Mouse (Mus musculus) lung, postnatal 4 days (tissue): ENCODE results near the gene Traf7.

ENCODE experiments used
- DNase-seq, 2 experiments: peaks; one replicate each; pipeline ENCODE4 v3.0.0; 2021

Traf7 gene

GRCm38 (mm10) chr17:24506332-24507070 is 21.2 kb downstream of the Traf7 start:
- DNase-seq, result no peak

GRCm38 (mm10) chr17:24505286-24505955 is 22.3 kb downstream of the Traf7 start:
- DNase-seq, result no peak

GRCm38 (mm10) chr17:24504085-24504484 is 23.7 kb downstream of the Traf7 start:
- no peak for DNase-seq

- peak in 1 of 2 experiments; percentile 34 for DNase-seq
These were observed 25.5 kb downstream of the Traf7 start for GRCm38 (mm10) chr17:24502208-24502607.

GRCm38 (mm10) chr17:24496026-24496425 is 31.7 kb downstream of the Traf7 start:
- DNase-seq, result no peak

- DNase-seq, result no peak
These were observed 32.3 kb downstream of the Traf7 start for GRCm38 (mm10) chr17:24495443-24495842.

- peak in 1 of 2 experiments; percentile 68 for DNase-seq
These were observed 33.0 kb downstream of the Traf7 start for GRCm38 (mm10) chr17:24494627-24495335.

GRCm38 (mm10) chr17:24490399-24490798 is 37.3 kb downstream of the Traf7 start:
- no peak for DNase-seq

- peak in 1 of 2 experiments; percentile 17 for DNase-seq
These were observed 38.3 kb downstream of the Traf7 start for GRCm38 (mm10) chr17:24489265-24490030.

GRCm38 (mm10) chr17:24488662-24489264 is 39.0 kb downstream of the Traf7 start:
- peak in 1 of 2 experiments; percentile 31 for DNase-seq

- peak; percentile 34 to 43 for DNase-seq
These were observed 39.5 kb downstream of the Traf7 start, which contains the start of gene Caskin1 for GRCm38 (mm10) chr17:24488186-24488661. Caskin1 (plus strand) TSS chr17:24488601.

GRCm38 (mm10) chr17:24485090-24485860 is 42.5 kb downstream of the Traf7 start:
- DNase-seq, result peak in 1 of 2 experiments; percentile 53

- DNase-seq, result no peak
These were observed 44.2 kb downstream of the Traf7 start for GRCm38 (mm10) chr17:24483495-24483894.

- DNase-seq, result no peak
These were observed 46.5 kb downstream of the Traf7 start for GRCm38 (mm10) chr17:24481027-24481815.

GRCm38 (mm10) chr17:24480201-24480826 is 47.4 kb downstream of the Traf7 start:
- peak in 1 of 2 experiments; percentile 23 for DNase-seq

- no peak for DNase-seq
These were observed 48.3 kb downstream of the Traf7 start for GRCm38 (mm10) chr17:24479431-24479830.

GRCm38 (mm10) chr17:24478663-24479380 is 48.9 kb downstream of the Traf7 start, which contains the start of gene Mlst8:
Mlst8 (minus strand) TSS chr17:24479078.
- peak; percentile 96 to 99 for DNase-seq

- no peak for DNase-seq
These were observed 49.6 kb downstream of the Traf7 start for GRCm38 (mm10) chr17:24477985-24478600.
